Mouse (Mus musculus) hindbrain, embryonic 12.5 days (tissue): ENCODE measurements around the gene Serpinb9f. TPM values are rescaled to one million over a fixed set of nuclear protein-coding genes. Genes with fewer than 3 reads are reported as not detected.
"Not testable (repeated sequence)": the region's sequence is repeated elsewhere in the genome, so short reads cannot be mapped to it uniquely, and the experiment has no call there.

Source experiments
- ATAC-seq: fragments of 200-750 bp; cut with Nextera tagmentation; 2 replicates; pipeline ENCODE4 v1.8.0; 2017; ENCODE audit warnings: moderate TSS enrichment; ENCODE audit not compliant: low FRiP score
- H3K27ac ChIP-seq: fragments of 300-500 bp; sonication (generic); 2 replicates; pipeline ENCODE4 v1.5.1; 2016; ENCODE audit warnings: mild to moderate bottlenecking
- H3K27me3 ChIP-seq: fragments of 300-500 bp; sonication (generic); 2 replicates; pipeline ENCODE4 v1.6.1; 2016; ENCODE audit warnings: mild to moderate bottlenecking
- H3K36me3 ChIP-seq: fragments of 300-500 bp; sonication (generic); 2 replicates; pipeline ENCODE4 v1.6.1; 2016; ENCODE audit warnings: mild to moderate bottlenecking
- H3K4me1 ChIP-seq: fragments of 300-500 bp; sonication (generic); 2 replicates; pipeline ENCODE4 v1.6.1; 2016
- H3K4me2 ChIP-seq: fragments of 300-500 bp; sonication (generic); replicated peaks from 2 replicates; pipeline ENCODE4 v1.6.1; 2016; ENCODE audit warnings: mild to moderate bottlenecking
- H3K4me3 ChIP-seq: fragments of 300-500 bp; sonication (generic); 2 replicates; pipeline ENCODE4 v1.5.1; 2016; ENCODE audit warnings: mild to moderate bottlenecking
- H3K9ac ChIP-seq: fragments of 300-500 bp; sonication (generic); 2 replicates; pipeline ENCODE4 v1.6.1; 2016; ENCODE audit warnings: mild to moderate bottlenecking, moderate library complexity
- H3K9me3 ChIP-seq: fragments of 300-500 bp; sonication (generic); replicated peaks from 2 replicates; pipeline ENCODE4 v1.6.1; 2016; ENCODE audit warnings: mild to moderate bottlenecking
- WGBS: fragments of 180-500 bp; shearing (Covaris S2); methylation state at CpG from one replicate; pipeline ENCODE4 v1.1.7; 2016; 5-methylcytosine and 5-hydroxymethylcytosine counted together
- polyA plus RNA-seq: library from polyadenylated mRNA; unstranded; fragments of >200 nt; fragmentation: Nextera tagmentation; extraction: Ambion mirVana; gene quantifications from 2 replicates; pipeline ENCODE4 v1.2.1, GENCODE M21; 2016

Gene Serpinb9f
- not detected in 2 replicates for polyA plus RNA-seq

DNA sequence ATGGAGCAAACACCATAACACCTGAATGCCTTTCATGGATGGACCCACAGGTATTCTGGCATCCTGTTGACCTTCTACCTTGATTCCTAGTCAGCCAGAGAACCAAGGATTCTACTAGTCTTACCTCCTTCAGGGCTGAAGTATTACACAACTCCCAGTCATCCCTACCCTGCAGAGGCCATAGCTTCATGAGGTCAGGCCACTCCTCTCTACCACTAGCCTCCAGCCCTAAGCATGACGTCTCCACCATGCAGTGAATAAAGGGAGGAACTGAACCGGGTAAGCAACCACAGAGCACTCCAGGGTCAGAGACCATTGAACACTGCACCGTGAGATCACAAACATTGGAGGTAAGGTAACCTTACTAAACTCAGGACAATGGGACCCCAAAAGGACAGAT is at the start of gene Serpinb9f:
TSS of gene Serpinb9f (plus strand) at position 301 of the 400 bp plus-strand sequence.
- H3K27me3 ChIP-seq, H3K9ac ChIP-seq, H3K36me3 ChIP-seq, H3K4me1 ChIP-seq, H3K27ac ChIP-seq, ATAC-seq, H3K9me3 ChIP-seq, H3K4me3 ChIP-seq, H3K4me2 ChIP-seq: not testable (repeated sequence)
- 85% methylated on average over 3 of the region's 3 CpGs for WGBS

DNA sequence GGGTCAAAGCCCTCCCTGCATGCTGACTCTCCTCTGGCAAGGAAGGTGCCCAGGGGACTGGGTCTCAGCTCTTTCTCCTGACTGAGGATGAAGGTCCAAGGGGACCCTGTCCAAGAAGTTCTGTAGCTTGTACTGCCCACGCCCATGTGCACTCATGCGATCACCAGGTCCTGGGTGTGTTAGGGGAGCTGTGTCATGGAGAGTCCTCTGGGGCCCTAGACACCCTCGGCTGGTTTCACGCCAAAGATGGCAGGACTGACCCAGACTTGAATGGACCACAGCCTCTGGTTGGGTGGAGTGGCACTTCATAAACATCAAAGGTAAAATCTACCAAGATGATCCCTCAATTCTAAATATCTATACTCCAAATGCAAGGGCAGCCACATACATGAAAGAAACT is 15.2 kb upstream of the Serpinb9f start:
- not testable (repeated sequence) for H3K4me2 ChIP-seq, H3K9me3 ChIP-seq, H3K27me3 ChIP-seq, ATAC-seq, H3K27ac ChIP-seq, H3K4me1 ChIP-seq, H3K4me3 ChIP-seq, H3K36me3 ChIP-seq, H3K9ac ChIP-seq
- WGBS = 86% methylated on average over 4 of the region's 4 CpGs

DNA sequence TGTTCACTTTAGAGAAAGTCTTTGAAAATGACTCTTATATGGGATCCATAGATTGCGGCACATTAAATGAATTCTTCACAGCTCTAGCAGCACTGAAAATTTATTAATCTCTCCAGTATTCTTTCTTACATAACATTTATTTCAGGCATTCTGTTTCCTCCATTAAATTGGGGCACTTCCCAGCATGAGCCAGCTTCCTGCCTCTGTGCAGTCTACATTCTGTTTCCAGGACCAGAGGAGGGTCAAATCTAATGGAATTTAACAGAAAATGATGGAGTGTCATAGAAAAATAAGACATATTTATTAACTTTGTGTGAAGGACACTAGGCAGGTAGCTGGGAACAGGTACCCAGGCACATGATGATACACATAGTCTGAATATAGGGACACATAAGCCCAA is 32.8 kb downstream of the Serpinb9f start:
- WGBS = 93% methylated on average over 1 of the region's 1 CpGs
- not testable (repeated sequence) for H3K4me3 ChIP-seq, H3K9me3 ChIP-seq, H3K4me1 ChIP-seq, H3K27ac ChIP-seq, H3K9ac ChIP-seq, H3K27me3 ChIP-seq, ATAC-seq, H3K4me2 ChIP-seq, H3K36me3 ChIP-seq

Other genes with a start within 250 kb of the Serpinb9f start
- gene Serpinb1b, start 245.5 kb upstream of the Serpinb9f start, polyA plus RNA-seq = 4.9 and 6.1 TPM in 2 replicates
- not detected in 2 replicates for gene Serpinb9c, start 164.3 kb upstream of the Serpinb9f start, polyA plus RNA-seq
- not detected in 2 replicates for gene Serpinb9d, start 131.1 kb upstream of the Serpinb9f start, polyA plus RNA-seq
- gene Serpinb9e, start 74.5 kb upstream of the Serpinb9f start, polyA plus RNA-seq = not detected in 2 replicates
- gene Gm11397, start 71.7 kb downstream of the Serpinb9f start, polyA plus RNA-seq = not detected in 2 replicates
- not detected in 2 replicates for gene Serpinb9g, start 160.7 kb downstream of the Serpinb9f start, polyA plus RNA-seq